Mouse (Mus musculus) cerebellum, adult 2 months (tissue): ENCODE results near the gene Psmb8. TPM values are rescaled to one million over a fixed set of nuclear protein-coding genes. Genes with fewer than 3 reads are reported as not detected.
A peak's percentile ranks its signal among the peaks of the same experiment; 100 is the strongest.

Experiments
- DNase-seq, 2 experiments: peaks; one replicate each; pipeline ENCODE4 v3.0.0; 2021
- H3K27ac ChIP-seq: fragments of 200-500 bp; 2 replicates; pipeline ENCODE4 v1.5.1; 2012; ENCODE audit warnings: low read length, control low read depth, inconsistent platforms; ENCODE audit not compliant: insufficient read depth
- H3K27me3 ChIP-seq: fragments of 200-500 bp; 2 replicates; pipeline ENCODE4 v1.6.1; 2012; ENCODE audit warnings: inconsistent platforms, mild to moderate bottlenecking, low read length, moderate library complexity; ENCODE audit not compliant: control insufficient read depth, insufficient read depth
- H3K4me1 ChIP-seq: fragments of 200-500 bp; 2 replicates; pipeline ENCODE4 v1.6.1; 2011; ENCODE audit warnings: low read length; ENCODE audit not compliant: control insufficient read depth, insufficient read depth
- H3K4me3 ChIP-seq: fragments of 200-500 bp; replicated peaks from 2 replicates; pipeline ENCODE3; 2011; ENCODE audit warnings: mild to moderate bottlenecking, low read depth, low read length, control low read depth; ENCODE audit not compliant: insufficient read depth
- CTCF ChIP-seq: fragments of 200-500 bp; IDR thresholded peaks from 2 replicates; pipeline ENCODE4 v1.5.1; 2011; ENCODE audit warnings: low read depth, mild to moderate bottlenecking, control low read depth, low read length, moderate library complexity, borderline replicate concordance; ENCODE audit not compliant: insufficient read depth
- POLR2A ChIP-seq: fragments of 200-500 bp; IDR thresholded peaks from 2 replicates; pipeline ENCODE4 v1.6.1; 2011; ENCODE audit warnings: low read length, control low read depth, borderline replicate concordance; ENCODE audit not compliant: insufficient read depth
- WGBS: fragments of 180-500 bp; shearing (Covaris S2); methylation state at CpG from one replicate; pipeline ENCODE4 v1.1.7; 2018; 5-methylcytosine and 5-hydroxymethylcytosine counted together
- polyA plus RNA-seq: library from polyadenylated mRNA; depleted of rRNA; stranded (reverse); fragments of >200 nt; gene quantifications from 2 replicates; pipeline ENCODE4 v1.2.3, GENCODE M21; 2012

Psmb8 gene
- polyA plus RNA-seq, 1 experiment, result 7.3 TPM

- TF ChIP-seq POLR2A (no peak), CTCF (no peak)
These were observed 12.0 kb upstream of the Psmb8 start for GRCm38 (mm10) chr17:34185526-34185925.

GRCm38 (mm10) chr17:34186885-34187260 lies 10.6 kb upstream of the Psmb8 start:
- peak overlapping the region; percentile 56 for H3K4me3 ChIP-seq
- peaks cover 2% of the 10 kb centered on the region; the same call in 1 of the 2 replicates for H3K27me3 ChIP-seq
- no peak for DNase-seq
- H3K27ac ChIP-seq, result no peak overlapping the region
- TF ChIP-seq CTCF (no peak), POLR2A (no peak)
- WGBS, result 2% methylated on average over 14 of the region's 14 CpGs
- H3K4me1 ChIP-seq, result no peaks in the 10 kb centered on the region

More at GRCm38 (mm10) chr17:34185526-34185925, 12.0 kb upstream of the Psmb8 start:
- Histone ChIP-seq H3K4me3 (no peak overlapping the region), H3K27me3 (peaks cover 2% of the 10 kb centered on the region; the same call in 1 of the 2 replicates), H3K4me1 (no peaks in the 10 kb centered on the region), H3K27ac (no peak overlapping the region)
- no peak for DNase-seq
- 90% methylated on average over 9 of the region's 9 CpGs for WGBS

- Histone ChIP-seq H3K27ac (no peak within 1 kb of the TSS), H3K27me3 (peaks cover 2% of the 10 kb centered on the region; the same call in 1 of the 2 replicates), H3K4me1 (no peaks in the 10 kb centered on the region), H3K4me3 (peak within 1 kb of the TSS; percentile 56)
- under 1% methylated on average over 46 of the region's 46 CpGs for WGBS
- peak; percentile 85 to 88 for DNase-seq
- TF ChIP-seq POLR2A (no peak), CTCF (no peak)
These were observed 10.1 kb upstream of the Psmb8 start, which contains the start of the genes Tap1 and Psmb9 for GRCm38 (mm10) chr17:34187261-34187916. Gene Tap1, plus strand, starts transcription at chr17:34187553. Gene Psmb9, minus strand, starts transcription at chr17:34187764.

- no peak for DNase-seq
- no peak overlapping the region for H3K4me3 ChIP-seq
- H3K27me3 ChIP-seq, result peaks cover 2% of the 10 kb centered on the region; the same call in 1 of the 2 replicates
- H3K27ac ChIP-seq, result no peak overlapping the region
- no peaks in the 10 kb centered on the region for H3K4me1 ChIP-seq
- no peak for TF ChIP-seq CTCF
- no peak for TF ChIP-seq POLR2A
- WGBS, result 2% methylated on average over 20 of the region's 20 CpGs
These were observed 9.5 kb upstream of the Psmb8 start for GRCm38 (mm10) chr17:34188010-34188409.

GRCm38 (mm10) chr17:34188986-34189385 lies 8.5 kb upstream of the Psmb8 start:
- no peaks in the 10 kb centered on the region for H3K4me1 ChIP-seq
- whole genome bisulfite sequencing, result 82% methylated on average over 6 of the region's 6 CpGs
- no peak overlapping the region for H3K4me3 ChIP-seq
- H3K27ac ChIP-seq, result no peak overlapping the region
- TF ChIP-seq POLR2A (no peak), CTCF (no peak)
- H3K27me3 ChIP-seq, result peaks cover 2% of the 10 kb centered on the region; the same call in 1 of the 2 replicates
- no peak for DNase-seq

GRCm38 (mm10) chr17:34192852-34193251 lies 4.7 kb upstream of the Psmb8 start:
- 26% methylated on average over 16 of the region's 16 CpGs for WGBS
- Histone ChIP-seq H3K27ac (no peak overlapping the region), H3K4me1 (no peaks in the 10 kb centered on the region), H3K4me3 (no peak overlapping the region), H3K27me3 (peaks cover 2% of the 10 kb centered on the region; the same call in 1 of the 2 replicates)
- no peak for DNase-seq
- TF ChIP-seq CTCF, result no peak
- no peak for TF ChIP-seq POLR2A

GRCm38 (mm10) chr17:34193468-34193867 lies 4.1 kb upstream of the Psmb8 start:
- no peak for DNase-seq
- H3K4me3 ChIP-seq, result no peak overlapping the region
- H3K4me1 ChIP-seq, result no peaks in the 10 kb centered on the region
- TF ChIP-seq CTCF (no peak), POLR2A (no peak)
- H3K27me3 ChIP-seq, result no peaks in the 10 kb centered on the region
- 59% methylated on average over 8 of the region's 8 CpGs for WGBS
- no peak overlapping the region for H3K27ac ChIP-seq

- no peak for TF ChIP-seq CTCF
- no peak for TF ChIP-seq POLR2A
- 88% methylated on average over 4 of the region's 4 CpGs for WGBS
- H3K4me3 ChIP-seq, result no peak overlapping the region
- no peak for DNase-seq
- no peaks in the 10 kb centered on the region for H3K27me3 ChIP-seq
- no peaks in the 10 kb centered on the region for H3K4me1 ChIP-seq
- H3K27ac ChIP-seq, result no peak overlapping the region
These were observed 2.8 kb upstream of the Psmb8 start for GRCm38 (mm10) chr17:34194723-34195122.

- no peak overlapping the region for H3K4me3 ChIP-seq
- no peak overlapping the region for H3K27ac ChIP-seq
- 55% methylated on average over 12 of the region's 12 CpGs for WGBS
- no peak for DNase-seq
- H3K27me3 ChIP-seq, result no peaks in the 10 kb centered on the region
- TF ChIP-seq CTCF (no peak), POLR2A (no peak)
- no peaks in the 10 kb centered on the region for H3K4me1 ChIP-seq
These were observed 1.0 kb upstream of the Psmb8 start for GRCm38 (mm10) chr17:34196491-34196890.
